Mouse (Mus musculus): Measurements from ENCODE around the gene Wdr62. TPM values are rescaled to one million over a fixed set of nuclear protein-coding genes. Genes with fewer than 3 reads are reported as not detected.

Wdr62 gene
- polyA plus RNA-seq, 1 experiment from 2014 or later: 2.6 TPM

DNA sequence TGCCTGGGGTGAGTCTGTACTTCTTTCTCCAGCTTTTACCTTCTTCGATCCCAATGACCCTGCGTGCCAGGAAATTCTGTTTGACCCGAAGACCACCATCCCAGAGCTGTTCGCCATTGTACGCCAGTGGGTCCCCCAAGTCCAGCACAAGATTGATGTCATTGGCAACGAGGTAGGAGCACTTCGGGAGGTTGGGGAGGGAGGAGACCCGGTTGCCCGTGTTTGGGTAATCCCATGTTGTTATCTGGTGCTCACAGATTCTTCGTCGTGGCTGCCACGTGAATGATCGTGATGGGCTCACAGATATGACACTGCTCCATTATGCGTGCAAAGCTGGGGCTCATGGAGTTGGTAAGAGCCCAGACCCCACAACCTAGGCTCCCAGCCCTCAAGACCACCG is 16.6 kb upstream of the Wdr62 start:
- H3K4me1 ChIP-seq: peaks cover 29% of the 10 kb centered on the region
- H3K9me3 ChIP-seq (replicated peaks): no peaks in the 10 kb centered on the region
- no peak overlapping the region for H3K4me2 ChIP-seq
- no peak for ATAC-seq (ENCODE audit: low FRiP score)
- H3K9ac ChIP-seq (replicated peaks): no peak overlapping the region
- H3K27me3 ChIP-seq (replicated peaks): no peaks in the 10 kb centered on the region
- H3K36me3 ChIP-seq: peaks cover 79% of the 10 kb centered on the region
- H3K27ac ChIP-seq (replicated peaks): no peak overlapping the region
- no peak overlapping the region for H3K4me3 ChIP-seq (replicated peaks)
- 96% methylated on average over 15 of the region's 15 CpGs for WGBS

DNA sequence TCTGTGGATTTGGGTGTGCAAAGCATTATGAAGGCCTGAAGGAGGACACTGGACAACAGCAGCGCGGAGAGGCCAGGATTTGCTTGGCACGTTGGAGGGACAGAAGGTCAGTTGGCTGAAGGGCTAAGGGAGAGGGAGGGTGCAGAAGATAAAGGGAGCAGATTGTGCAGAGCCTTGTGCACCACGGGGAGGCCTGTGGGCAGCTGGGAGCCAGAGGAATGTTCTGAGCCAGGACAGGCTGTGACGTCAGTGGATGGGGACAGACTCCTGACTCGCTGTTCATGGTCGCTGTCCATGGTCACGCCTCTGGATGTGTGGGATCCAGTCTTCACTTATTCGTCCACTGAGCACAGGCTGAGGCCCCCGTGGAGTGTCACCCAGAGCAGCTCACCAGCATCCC is 14.9 kb upstream of the Wdr62 start:
- ATAC-seq (ENCODE audit: low FRiP score): no peak
- Histone ChIP-seq H3K27ac (replicated peaks) (no peak overlapping the region), H3K36me3 (peaks cover 65% of the 10 kb centered on the region), H3K4me3 (replicated peaks) (no peak overlapping the region), H3K4me1 (peaks cover 37% of the 10 kb centered on the region), H3K27me3 (replicated peaks) (no peaks in the 10 kb centered on the region), H3K9ac (replicated peaks) (no peak overlapping the region), H3K9me3 (replicated peaks) (no peaks in the 10 kb centered on the region), H3K4me2 (no peak overlapping the region)
- 72% methylated on average over 10 of the region's 10 CpGs for WGBS

DNA sequence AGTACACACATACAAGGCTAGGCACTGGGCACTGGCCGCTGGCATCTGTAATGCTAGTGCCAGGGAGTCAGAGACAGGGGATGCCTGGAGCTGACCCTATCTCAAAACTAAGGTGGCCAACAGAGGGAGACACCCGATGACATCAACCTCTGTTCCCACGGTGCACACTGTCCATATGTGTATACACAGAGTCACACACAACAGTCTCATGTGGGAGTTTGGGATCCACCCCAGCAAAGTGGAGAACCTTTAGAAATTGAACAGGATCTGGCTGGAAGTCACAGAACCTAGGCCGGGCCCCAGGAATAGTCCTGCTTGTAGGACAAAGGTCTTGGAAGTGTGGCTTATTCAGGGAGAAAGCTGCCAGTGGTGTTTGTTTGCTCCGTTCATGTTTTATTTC is 14.1 kb upstream of the Wdr62 start:
- no peaks in the 10 kb centered on the region for H3K9me3 ChIP-seq (replicated peaks)
- no peak for ATAC-seq (ENCODE audit: low FRiP score)
- no peak overlapping the region for H3K27ac ChIP-seq (replicated peaks)
- H3K4me1 ChIP-seq: peaks cover 40% of the 10 kb centered on the region
- no peaks in the 10 kb centered on the region for H3K27me3 ChIP-seq (replicated peaks)
- H3K36me3 ChIP-seq: peaks cover 58% of the 10 kb centered on the region
- 91% methylated on average over 5 of the region's 5 CpGs for WGBS
- H3K4me3 ChIP-seq (replicated peaks): no peak overlapping the region
- no peak overlapping the region; the same call in 1 of the 2 replicates for H3K4me2 ChIP-seq
- 0 out of 2 replicates have a peak overlapping the region, but pooled peaks have one; percentile 5 for H3K9ac ChIP-seq (replicated peaks)

DNA sequence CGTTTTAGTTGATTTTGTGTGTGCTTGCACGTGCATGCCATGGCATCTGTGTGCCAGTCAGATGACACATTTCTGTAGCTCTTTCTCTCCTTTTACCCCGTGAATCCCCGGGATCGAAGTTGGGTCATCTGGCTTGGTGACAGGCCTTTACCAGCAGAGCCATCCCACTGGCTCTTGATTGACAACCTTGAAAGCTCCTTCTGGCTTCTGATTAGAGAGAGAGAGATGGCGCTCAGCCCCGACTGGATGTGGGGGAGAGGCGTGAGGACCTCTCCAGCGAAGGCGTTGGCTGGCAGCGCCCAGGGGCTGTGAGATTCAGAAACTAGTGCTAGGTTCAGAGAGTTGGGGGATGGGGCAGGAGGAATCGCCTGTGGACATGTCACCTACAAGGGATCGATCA is 13.6 kb upstream of the Wdr62 start:
- no peak overlapping the region for H3K4me3 ChIP-seq (replicated peaks)
- WGBS: 84% methylated on average over 13 of the region's 13 CpGs
- H3K9me3 ChIP-seq (replicated peaks): no peaks in the 10 kb centered on the region
- peaks cover 41% of the 10 kb centered on the region for H3K4me1 ChIP-seq
- no peak overlapping the region; the same call in 1 of the 2 replicates for H3K4me2 ChIP-seq
- no peak for ATAC-seq (ENCODE audit: low FRiP score)
- H3K27ac ChIP-seq (replicated peaks): no peak overlapping the region
- peaks cover 53% of the 10 kb centered on the region for H3K36me3 ChIP-seq
- 0 out of 2 replicates have a peak overlapping the region, but pooled peaks have one; percentile 10 for H3K9ac ChIP-seq (replicated peaks)
- H3K27me3 ChIP-seq (replicated peaks): no peaks in the 10 kb centered on the region

DNA sequence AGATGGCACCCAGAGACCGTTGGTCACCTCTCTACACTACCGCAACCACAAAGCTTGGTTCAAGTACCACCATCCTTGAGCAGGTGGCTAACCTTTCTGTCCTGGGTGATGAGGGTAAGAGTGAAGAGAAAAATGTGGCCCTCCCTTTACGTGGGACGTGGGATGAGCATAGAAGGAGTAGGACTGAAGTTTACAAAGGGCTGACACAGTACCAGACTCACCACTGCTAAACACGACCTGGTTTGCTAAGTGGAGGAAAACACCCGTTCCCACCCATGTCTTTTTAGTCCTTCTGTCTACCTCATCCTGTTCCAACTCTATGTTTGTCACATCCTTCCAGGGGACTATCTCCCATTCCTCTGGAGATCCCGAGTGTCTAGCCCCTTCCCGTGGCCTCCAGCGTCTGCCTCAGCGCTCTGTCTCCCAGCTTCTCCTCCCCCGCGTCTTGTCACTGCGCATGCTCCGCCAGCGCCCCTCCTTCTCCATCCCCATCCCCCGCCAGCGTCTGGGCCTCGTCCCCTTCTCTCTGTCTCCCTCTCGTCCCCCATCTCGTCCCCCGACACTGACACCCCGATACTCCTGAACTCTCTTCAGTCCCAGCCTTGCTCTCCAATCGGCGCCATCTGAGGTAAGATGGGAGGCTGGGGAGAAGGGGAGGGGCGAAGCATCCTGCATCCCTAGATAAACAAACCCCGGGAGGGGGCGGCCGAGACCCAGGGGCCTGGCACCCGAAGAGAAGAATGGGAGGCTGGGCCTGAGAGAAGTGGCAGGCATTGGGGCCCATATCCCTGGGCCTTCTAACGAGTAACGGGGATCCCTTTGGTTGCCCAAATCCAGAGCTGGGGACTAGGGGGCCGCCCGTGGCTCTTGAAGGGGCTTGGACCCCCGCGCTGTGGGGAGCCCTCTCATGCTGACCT is 11.3 kb upstream of the Wdr62 start, which contains the start of gene Clip3:
Gene Clip3, plus strand, starts transcription at position 514 of the 917 bp plus-strand sequence.
- H3K4me2 ChIP-seq: peak within 1 kb of the TSS; percentile 93
- peak within 1 kb of the TSS; percentile 96 for H3K9ac ChIP-seq (replicated peaks)
- H3K9me3 ChIP-seq (replicated peaks): no peaks in the 10 kb centered on the region
- peak within 1 kb of the TSS; percentile 80 for H3K27ac ChIP-seq (replicated peaks)
- peak; percentile 87 for ATAC-seq (ENCODE audit: low FRiP score)
- WGBS: 8% methylated on average over 32 of the region's 35 CpGs
- H3K4me3 ChIP-seq (replicated peaks): peak within 1 kb of the TSS; percentile 65
- H3K4me1 ChIP-seq: peaks cover 41% of the 10 kb centered on the region
- peaks cover 30% of the 10 kb centered on the region for H3K36me3 ChIP-seq
- H3K27me3 ChIP-seq (replicated peaks): no peaks in the 10 kb centered on the region

DNA sequence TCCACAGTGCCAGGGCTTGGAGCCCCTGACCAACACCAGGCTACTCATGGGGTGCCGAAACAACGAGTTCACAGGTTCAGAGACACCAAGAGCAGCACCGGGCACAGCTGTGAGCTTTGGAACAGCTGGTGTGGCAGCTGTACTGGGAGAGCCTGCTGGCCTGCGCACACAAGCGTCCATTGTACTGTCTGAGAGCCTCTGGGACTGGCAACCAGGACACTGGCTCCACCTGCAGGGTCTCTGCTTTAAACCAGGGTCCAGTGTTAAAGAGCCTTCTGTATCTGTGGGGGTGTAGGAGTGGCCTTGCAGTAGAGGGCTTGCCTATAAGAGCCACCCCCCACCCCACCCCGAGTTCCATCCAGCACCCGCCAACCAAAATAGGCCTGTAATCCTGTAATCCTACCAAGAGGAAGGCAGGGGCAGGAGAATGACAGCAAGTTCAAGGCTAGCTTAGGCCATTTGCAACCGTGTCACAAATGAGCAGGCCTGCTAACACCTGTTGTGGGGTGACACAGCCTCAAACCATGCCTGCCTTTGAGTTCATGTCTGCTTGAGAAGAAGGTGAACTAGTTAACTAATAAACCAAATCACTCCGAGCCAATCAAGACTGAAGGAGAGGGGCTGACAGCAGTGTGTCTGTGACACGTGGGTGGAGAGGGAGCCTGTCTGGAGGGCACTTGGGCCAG is 9.6 kb upstream of the Wdr62 start:
- Histone ChIP-seq H3K27me3 (replicated peaks) (no peaks in the 10 kb centered on the region), H3K9me3 (replicated peaks) (no peaks in the 10 kb centered on the region), H3K4me2 (no peak overlapping the region), H3K4me3 (replicated peaks) (no peak overlapping the region), H3K27ac (replicated peaks) (no peak overlapping the region; the same call in 1 of the 2 replicates), H3K36me3 (peaks cover 15% of the 10 kb centered on the region), H3K4me1 (peaks cover 38% of the 10 kb centered on the region), H3K9ac (replicated peaks) (no peak overlapping the region)
- WGBS: 60% methylated on average over 10 of the region's 10 CpGs
- ATAC-seq (ENCODE audit: low FRiP score): no peak

DNA sequence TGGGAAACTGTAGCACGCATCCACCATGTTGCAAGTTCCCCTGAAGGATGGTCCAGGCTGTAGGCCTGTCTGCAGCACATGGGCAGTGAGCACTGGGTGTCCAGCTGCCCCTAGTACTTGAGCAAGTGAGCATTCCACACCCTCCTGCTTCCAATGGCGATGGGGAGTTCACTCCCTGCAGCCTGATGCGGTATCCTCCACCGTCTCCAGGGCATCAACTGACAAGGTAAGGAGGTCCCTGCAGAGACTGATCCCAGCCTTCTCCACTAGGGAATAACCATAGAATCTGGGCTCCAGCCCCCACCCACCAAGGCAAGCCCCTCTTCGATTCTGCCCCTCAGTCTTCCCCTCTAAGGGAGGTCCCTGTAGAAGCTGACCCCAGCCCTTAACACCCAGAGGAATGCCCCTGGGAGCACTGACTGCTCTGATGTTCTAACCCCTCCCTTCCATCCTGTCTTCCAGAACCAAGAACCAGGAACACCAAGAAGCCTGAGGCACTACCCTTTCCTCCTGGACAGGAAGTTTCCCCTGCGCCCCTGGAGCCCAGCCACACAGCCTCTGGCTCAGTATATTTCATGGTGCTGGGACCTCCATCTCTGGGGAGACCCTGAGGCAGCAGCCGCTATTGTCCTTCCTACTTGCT is 9.0 kb upstream of the Wdr62 start:
- H3K9me3 ChIP-seq (replicated peaks): no peaks in the 10 kb centered on the region
- peaks cover 31% of the 10 kb centered on the region for H3K4me1 ChIP-seq
- H3K27ac ChIP-seq (replicated peaks): no peak overlapping the region; the same call in 1 of the 2 replicates
- ATAC-seq (ENCODE audit: low FRiP score): no peak
- no peak overlapping the region for H3K9ac ChIP-seq (replicated peaks)
- H3K4me2 ChIP-seq: no peak overlapping the region
- WGBS: 67% methylated on average over 7 of the region's 7 CpGs
- peaks cover 9% of the 10 kb centered on the region for H3K36me3 ChIP-seq
- H3K4me3 ChIP-seq (replicated peaks): no peak overlapping the region
- H3K27me3 ChIP-seq (replicated peaks): no peaks in the 10 kb centered on the region

DNA sequence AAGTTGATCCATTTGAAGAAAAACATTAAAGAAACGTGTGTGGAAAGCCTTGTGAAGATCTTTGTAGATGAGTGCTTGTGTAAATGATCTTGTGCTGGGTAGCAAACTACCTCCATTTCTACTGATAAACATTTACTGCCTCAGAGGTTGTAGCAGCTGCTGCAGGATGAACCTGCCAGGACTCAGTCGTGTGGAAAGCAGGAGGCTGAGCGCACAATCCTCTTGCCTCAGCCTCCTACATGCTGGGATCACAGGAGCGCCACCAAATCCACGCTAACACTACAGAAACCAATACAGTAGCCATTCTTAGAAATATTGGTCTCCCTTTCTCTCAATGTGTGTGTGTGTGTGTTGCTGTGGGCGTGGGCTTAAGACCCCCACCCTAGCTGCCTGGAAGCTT is 7.8 kb upstream of the Wdr62 start:
- H3K36me3 ChIP-seq: no peaks in the 10 kb centered on the region
- no peak for ATAC-seq (ENCODE audit: low FRiP score)
- 68% methylated on average over 6 of the region's 6 CpGs for WGBS

DNA sequence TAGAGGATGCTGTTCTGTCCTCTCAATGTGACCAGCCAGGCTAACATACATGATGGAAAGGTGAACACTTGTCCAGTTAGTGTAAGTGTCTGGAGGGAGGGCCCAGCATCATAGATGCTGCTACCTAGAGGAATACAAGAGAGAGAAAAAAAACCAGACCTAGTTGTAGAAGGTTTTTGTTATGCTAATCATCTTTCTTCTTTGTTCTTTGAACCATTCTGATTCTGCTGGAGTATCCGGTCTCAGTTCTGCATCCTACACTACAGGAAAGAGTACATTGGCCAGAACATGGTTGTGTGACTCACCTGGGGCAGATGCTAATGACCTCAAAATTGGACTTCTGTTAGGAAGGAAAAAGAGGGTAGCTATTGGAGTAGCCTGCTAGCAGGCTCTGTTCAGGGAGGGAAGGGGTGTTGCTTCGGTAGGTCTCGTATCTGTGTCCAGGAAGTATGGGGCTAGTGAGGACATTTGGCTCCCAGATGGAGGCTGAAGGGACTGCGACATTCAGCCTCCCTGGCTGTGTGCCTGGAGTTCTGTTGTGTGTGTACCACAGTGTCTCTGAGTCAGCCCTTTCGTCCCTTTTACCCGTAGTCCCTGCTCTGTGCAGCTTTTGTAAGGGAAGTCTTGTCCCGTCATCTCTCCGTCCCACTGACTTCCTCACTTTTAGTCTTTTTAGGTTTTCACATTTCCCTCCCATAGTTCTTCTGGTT is 6.6 kb upstream of the Wdr62 start:
- no peaks in the 10 kb centered on the region for H3K27me3 ChIP-seq (replicated peaks)
- no peak overlapping the region for H3K27ac ChIP-seq (replicated peaks)
- no peak overlapping the region for H3K9ac ChIP-seq (replicated peaks)
- peaks cover 12% of the 10 kb centered on the region for H3K4me1 ChIP-seq
- 63% methylated on average over 8 of the region's 8 CpGs for WGBS
- ATAC-seq (ENCODE audit: low FRiP score): no peak
- H3K36me3 ChIP-seq: no peaks in the 10 kb centered on the region
- H3K9me3 ChIP-seq (replicated peaks): no peaks in the 10 kb centered on the region
- H3K4me2 ChIP-seq: no peak overlapping the region
- no peak overlapping the region for H3K4me3 ChIP-seq (replicated peaks)

More for the DNA sequence above, 7.8 kb upstream of the Wdr62 start:
- H3K27ac ChIP-seq (replicated peaks): no peak overlapping the region
- no peak overlapping the region for H3K4me2 ChIP-seq
- H3K4me1 ChIP-seq: peaks cover 22% of the 10 kb centered on the region
- no peak overlapping the region for H3K9ac ChIP-seq (replicated peaks)
- H3K9me3 ChIP-seq (replicated peaks): no peaks in the 10 kb centered on the region
- no peak overlapping the region for H3K4me3 ChIP-seq (replicated peaks)
- H3K27me3 ChIP-seq (replicated peaks): no peaks in the 10 kb centered on the region

DNA sequence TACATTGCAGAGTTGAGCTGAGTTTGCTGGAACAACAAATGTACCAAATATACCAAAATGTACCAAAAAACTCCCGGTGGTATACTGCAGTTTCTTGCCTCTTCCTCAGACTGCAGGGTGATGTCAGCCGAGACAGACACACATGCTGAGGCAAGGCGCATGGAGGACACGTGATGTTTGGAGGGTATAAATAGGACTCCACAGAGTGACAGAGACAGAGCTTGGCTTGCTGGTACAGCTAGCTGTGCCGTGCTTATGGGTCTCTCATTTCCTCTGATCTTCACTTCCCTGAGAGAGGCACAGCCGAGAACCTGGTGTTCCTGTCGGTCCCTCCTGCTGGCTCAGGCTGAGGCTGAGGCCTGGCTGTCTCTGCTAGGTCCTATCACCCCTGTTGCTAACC is 2.5 kb upstream of the Wdr62 start:
- no peak overlapping the region for H3K4me3 ChIP-seq (replicated peaks)
- no peak overlapping the region for H3K9ac ChIP-seq (replicated peaks)
- peaks cover 16% of the 10 kb centered on the region for H3K4me1 ChIP-seq
- no peaks in the 10 kb centered on the region for H3K27me3 ChIP-seq (replicated peaks)
- H3K27ac ChIP-seq (replicated peaks): no peak overlapping the region
- no peak overlapping the region for H3K4me2 ChIP-seq
- no peaks in the 10 kb centered on the region for H3K36me3 ChIP-seq
- H3K9me3 ChIP-seq (replicated peaks): no peaks in the 10 kb centered on the region
- WGBS: 87% methylated on average over 7 of the region's 7 CpGs
- ATAC-seq (ENCODE audit: low FRiP score): no peak

DNA sequence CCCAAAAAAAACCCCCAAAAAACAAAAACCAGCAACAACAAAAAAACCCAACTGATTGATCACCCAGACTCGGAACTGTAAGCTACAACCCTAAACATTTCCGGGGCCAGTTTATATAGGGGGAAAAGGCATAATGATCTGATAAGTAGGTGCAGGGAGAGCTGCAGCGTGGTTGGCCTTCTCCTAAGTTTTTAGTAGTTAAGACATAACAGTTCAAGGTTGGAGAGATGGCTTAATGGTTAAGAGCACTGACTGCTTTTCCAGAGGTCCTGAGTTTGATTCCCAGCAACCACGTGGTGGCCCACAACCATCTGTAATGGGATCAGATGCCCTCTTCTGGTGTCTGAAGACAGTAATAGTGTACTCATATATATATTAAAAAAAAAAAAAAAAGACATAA is 1.3 kb upstream of the Wdr62 start:
- no peaks in the 10 kb centered on the region for H3K9me3 ChIP-seq (replicated peaks)
- H3K4me2 ChIP-seq: peak overlapping the region; percentile 98
- peak overlapping the region; percentile 97 for H3K27ac ChIP-seq (replicated peaks)
- 82% methylated on average over 4 of the region's 4 CpGs for WGBS
- no peaks in the 10 kb centered on the region for H3K27me3 ChIP-seq (replicated peaks)
- no peak for ATAC-seq (ENCODE audit: low FRiP score)
- H3K36me3 ChIP-seq: no peaks in the 10 kb centered on the region
- H3K4me3 ChIP-seq (replicated peaks): 0 out of 2 replicates have a peak overlapping the region, but pooled peaks have one; percentile 75
- peaks cover 16% of the 10 kb centered on the region for H3K4me1 ChIP-seq
- no peak overlapping the region for H3K9ac ChIP-seq (replicated peaks)
